Mouse (Mus musculus): ENCODE measurements around the gene Zfp644. TPM values are rescaled to one million over a fixed set of nuclear protein-coding genes. Genes with fewer than 3 reads are reported as not detected.

Zfp644 gene
- total and polyA plus RNA-seq, 3 experiments = 15.1 to 28.7 (median 17.7) TPM

GRCm38 (mm10) chr5:106639627-106640026, 57.5 kb downstream of the Zfp644 start:
- Histone ChIP-seq H3K27ac (ENCODE audit: insufficient read depth, low read depth) (no peak overlapping the region), H3K27me3 (replicated peaks) (no peaks in the 10 kb centered on the region), H3K9me3 (replicated peaks; ENCODE audit: low read length) (no peaks in the 10 kb centered on the region), H3K36me3 (replicated peaks in 1 of 2; ENCODE audit: control insufficient read depth in 1 of 2, insufficient read depth in 1 of 2, low read length in 1 of 2) (peaks cover 23 to 49% of the 10 kb centered on the region in 2 experiments), H3K9ac (ENCODE audit: insufficient read depth, low read depth) (no peak overlapping the region), H3K4me2 (ENCODE audit: insufficient read depth, low read depth, poor library complexity, severe bottlenecking) (no peak overlapping the region), H3K79me2 (replicated peaks; ENCODE audit: control insufficient read depth, extremely low read depth, insufficient read depth, poor library complexity, severe bottlenecking) (no peaks in the 10 kb centered on the region), H3K4me3 (replicated peaks in 1 of 3; ENCODE audit: low read depth in 2 of 3, low read length in 2 of 3, poor library complexity in 1 of 3) (no peak overlapping the region), H3K4me1 (ENCODE audit: control insufficient read depth in 1 of 2, insufficient read depth in 2 of 2) (no peaks in the 10 kb centered on the region)
- dilution Hi-C loops (cut with MboI; ENCODE audit: extremely low pct_ligation_motif_present, extremely low pct_unique_long_range_greater_than_20kb, low sequenced_read_pairs) (no loop called here), in situ Hi-C loops (cut with MboI; ENCODE audit: low pct_ligation_motif_present, low pct_unique_long_range_greater_than_20kb, low sequenced_read_pairs) (no loop called here)
- no peak for DNase-seq (ENCODE audit: extremely low read depth)
- no peak for TF ChIP-seq JUND (conservative IDR thresholded peaks at IDR 0.05; ENCODE audit: low read depth, low read length)
- no peak for TF ChIP-seq JUN (IDR thresholded peaks at IDR 0.05; ENCODE audit: insufficient read depth, low read depth, low read length)
- TF ChIP-seq NRF1 (IDR thresholded peaks at IDR 0.05; ENCODE audit: low read depth, low read length) = no peak
- no peak for TF ChIP-seq KAT2A (IDR thresholded peaks at IDR 0.05; ENCODE audit: insufficient replicate concordance, low read length)
- no peak for TF ChIP-seq ZNF384 (IDR thresholded peaks at IDR 0.05; ENCODE audit: low read depth, low read length)
- no peak for TF ChIP-seq ELF1 (IDR thresholded peaks at IDR 0.05; ENCODE audit: low read depth, low read length)
- no peak for TF ChIP-seq PAX5 (IDR thresholded peaks at IDR 0.05; ENCODE audit: low read length)
- TF ChIP-seq GABPA (IDR thresholded peaks at IDR 0.05; ENCODE audit: insufficient replicate concordance, low read depth, low read length) = no peak

- H3K4me3 ChIP-seq (replicated peaks in 1 of 3; ENCODE audit: low read depth in 2 of 3, low read length in 2 of 3, poor library complexity in 1 of 3) = no peak overlapping the region
- no peak for DNase-seq (ENCODE audit: extremely low read depth)
- no peak overlapping the region for H3K9ac ChIP-seq (ENCODE audit: insufficient read depth, low read depth)
- dilution Hi-C loops (cut with MboI; ENCODE audit: extremely low pct_ligation_motif_present, extremely low pct_unique_long_range_greater_than_20kb, low sequenced_read_pairs) = no loop called here
- H3K4me2 ChIP-seq (ENCODE audit: insufficient read depth, low read depth, poor library complexity, severe bottlenecking) = no peak overlapping the region
- no peaks in the 10 kb centered on the region for H3K4me1 ChIP-seq (ENCODE audit: control insufficient read depth in 1 of 2, insufficient read depth in 2 of 2)
- H3K27ac ChIP-seq (ENCODE audit: insufficient read depth, low read depth) = no peak overlapping the region
- in situ Hi-C loops (cut with MboI; ENCODE audit: low pct_ligation_motif_present, low pct_unique_long_range_greater_than_20kb, low sequenced_read_pairs) = no loop called here
- H3K9me3 ChIP-seq (replicated peaks; ENCODE audit: low read length) = no peaks in the 10 kb centered on the region
- peaks cover 30 to 56% of the 10 kb centered on the region in 2 experiments for H3K36me3 ChIP-seq (replicated peaks in 1 of 2; ENCODE audit: control insufficient read depth in 1 of 2, insufficient read depth in 1 of 2, low read length in 1 of 2)
- no peaks in the 10 kb centered on the region for H3K27me3 ChIP-seq (replicated peaks)
- no peaks in the 10 kb centered on the region for H3K79me2 ChIP-seq (replicated peaks; ENCODE audit: control insufficient read depth, extremely low read depth, insufficient read depth, poor library complexity, severe bottlenecking)
- TF ChIP-seq HCFC1 (IDR thresholded peaks at IDR 0.05; ENCODE audit: low read depth, low read length) (no peak), ELF1 (IDR thresholded peaks at IDR 0.05; ENCODE audit: low read depth, low read length) (no peak), USF1 (IDR thresholded peaks at IDR 0.05; ENCODE audit: low read depth, low read length) (no peak), JUN (IDR thresholded peaks at IDR 0.05; ENCODE audit: insufficient read depth, low read depth, low read length) (no peak), IRF4 (IDR thresholded peaks at IDR 0.05; ENCODE audit: low read depth, low read length) (no peak), KAT2A (IDR thresholded peaks at IDR 0.05; ENCODE audit: insufficient replicate concordance, low read length) (no peak), PAX5 (IDR thresholded peaks at IDR 0.05; ENCODE audit: low read length) (no peak), E2F4 (IDR thresholded peaks at IDR 0.05; ENCODE audit: insufficient replicate concordance, low read depth, low read length) (no peak), MEF2A (IDR thresholded peaks at IDR 0.05; ENCODE audit: borderline replicate concordance, low read depth, low read length) (no peak), RCOR1 (conservative IDR thresholded peaks at IDR 0.05; ENCODE audit: low read depth, low read length) (no peak), USF2 (conservative IDR thresholded peaks at IDR 0.05; ENCODE audit: low read depth, low read length) (no peak), JUND (conservative IDR thresholded peaks at IDR 0.05; ENCODE audit: low read depth, low read length) (no peak), MAFK (IDR thresholded peaks at IDR 0.05; ENCODE audit: insufficient replicate concordance, low read length) (no peak), NRF1 (IDR thresholded peaks at IDR 0.05; ENCODE audit: low read depth, low read length) (no peak), CHD1 (IDR thresholded peaks at IDR 0.05; ENCODE audit: low read depth, low read length) (no peak)
Measured at GRCm38 (mm10) chr5:106636423-106636946, 60.6 kb downstream of the Zfp644 start.
